7 mouse cellular contexts compared by ENCODE assay signal in the genomic region with DNA sequence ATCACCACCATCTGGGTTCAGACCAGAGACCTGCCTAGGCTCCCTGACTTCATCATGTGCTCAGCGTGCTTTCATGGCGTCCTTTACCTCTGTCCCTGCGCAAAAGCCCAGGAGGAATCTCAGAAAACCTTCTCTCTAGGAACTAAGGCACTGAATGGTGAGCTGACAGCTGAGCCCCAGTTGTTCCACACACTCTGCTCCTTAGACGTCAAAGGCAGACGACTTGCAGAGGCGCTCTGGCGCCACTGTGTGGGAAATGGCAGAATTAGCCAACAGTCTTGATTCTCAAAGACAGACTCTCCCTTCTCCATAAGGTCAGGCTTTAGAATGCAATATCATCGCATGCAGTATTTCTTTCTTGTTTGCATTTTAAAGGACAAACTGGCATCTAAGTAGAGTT. TPM values are rescaled to one million over a fixed set of nuclear protein-coding genes. Genes with fewer than 3 reads are reported as not detected.
DNase-seq lines count a peak whose midpoint lies in the region; ATAC-seq and TF ChIP-seq lines count a peak whose summit lies in the region.

No protein-coding gene starts in this region.

- peak; percentile 79 to 94; a peak in 3 of 4 replicates for TF ChIP-seq CTCF in CH12.LX (conservative IDR thresholded peaks at IDR 0.05 in 1 of 2, IDR thresholded peaks at IDR 0.05 in 1 of 2; ENCODE audit: low read depth in 2 of 2, low read length in 2 of 2)

- DNase-seq in CH12.LX (ENCODE audit: extremely low read depth) = peak; percentile 58
- peak; percentile 36 for DNase-seq in fibroblast of lung, adult 2 months (ENCODE audit: low read depth)
- DNase-seq in hindbrain, embryonic 14.5 days (ENCODE audit: low spot score) = peak; percentile 84
- DNase-seq in layer of hippocampus, postnatal 14 days (ENCODE audit: low spot score in 2 of 2) = peak; percentile 27 to 52
- peak; percentile 67 for DNase-seq in lung, postnatal 36 days
- DNase-seq in right cerebral cortex, adult 2 months (ENCODE audit: low spot score in 2 of 2) = peak; percentile 60 to 67

- peak; percentile 94 for TF ChIP-seq RAD21 in CH12.LX (IDR thresholded peaks at IDR 0.05; ENCODE audit: low read depth, low read length)

- H3K4me2 ChIP-seq in CH12.LX (ENCODE audit: insufficient read depth, low read depth, poor library complexity, severe bottlenecking) = no peak overlapping the region
- no peak overlapping the region for H3K4me2 ChIP-seq in hindbrain, embryonic 14.5 days (replicated peaks)

- H3K4me1 ChIP-seq in CH12.LX (ENCODE audit: control insufficient read depth in 1 of 2, insufficient read depth in 2 of 2) = 0 out of 4 replicates have a peak, but pooled peaks cover 0 to 3% of the 10 kb centered on the region in 2 experiments
- H3K4me1 ChIP-seq in hindbrain, embryonic 14.5 days (replicated peaks; ENCODE audit: control insufficient read depth, insufficient read depth, low read length) = no peaks in the 10 kb centered on the region

- no peak overlapping the region for H3K27ac ChIP-seq in CH12.LX (ENCODE audit: insufficient read depth, low read depth)
- no peak overlapping the region for H3K27ac ChIP-seq in hindbrain, embryonic 14.5 days

- no peaks in the 10 kb centered on the region for H3K9me3 ChIP-seq in CH12.LX (replicated peaks; ENCODE audit: low read length)
- no peaks in the 10 kb centered on the region for H3K9me3 ChIP-seq in hindbrain, embryonic 14.5 days (ENCODE audit: control insufficient read depth, low read length)

- no peak for TF ChIP-seq EP300 in CH12.LX (IDR thresholded peaks at IDR 0.05; ENCODE audit: low read length)

- in situ Hi-C loops in CH12.LX (cut with MboI; ENCODE audit: low pct_ligation_motif_present, low pct_unique_long_range_greater_than_20kb, low sequenced_read_pairs) = loop anchor here (5.0 kb wide), 1 partner anchor 32 kb away; the partner anchor contains the start of gene Zfp691

- 16% methylated on average over 8 of the region's 8 CpGs for WGBS in hindbrain, embryonic 14.5 days

- ATAC-seq in activated CD4-positive, CD25-positive, alpha-beta regulatory T cell, adult 4 months = peak; percentile 28
- ATAC-seq in hindbrain, embryonic 14.5 days (ENCODE audit: low FRiP score) = peak; percentile 61; the same call in 1 of the 2 replicates

- no peak overlapping the region for H3K9ac ChIP-seq in CH12.LX (ENCODE audit: insufficient read depth, low read depth)
- no peak overlapping the region for H3K9ac ChIP-seq in hindbrain, embryonic 14.5 days

- no peaks in the 10 kb centered on the region for H3K79me2 ChIP-seq in CH12.LX (replicated peaks; ENCODE audit: control insufficient read depth, extremely low read depth, insufficient read depth, poor library complexity, severe bottlenecking)

- dilution Hi-C loops in CH12.LX (cut with MboI; ENCODE audit: extremely low pct_ligation_motif_present, extremely low pct_unique_long_range_greater_than_20kb, low sequenced_read_pairs) = no loop called here

- TF ChIP-seq POLR2A in CH12.LX (IDR thresholded peaks at IDR 0.05; ENCODE audit: low read depth, low read length) = no peak

- peaks cover 0 to 8% of the 10 kb centered on the region in 2 experiments for H3K36me3 ChIP-seq in CH12.LX (replicated peaks in 1 of 2; ENCODE audit: control insufficient read depth in 1 of 2, insufficient read depth in 1 of 2, low read length in 1 of 2)
- H3K36me3 ChIP-seq in hindbrain, embryonic 14.5 days (replicated peaks; ENCODE audit: control insufficient read depth, insufficient read depth) = peaks cover 13% of the 10 kb centered on the region

- H3K27me3 ChIP-seq in CH12.LX (replicated peaks) = peaks cover 2% of the 10 kb centered on the region
- H3K27me3 ChIP-seq in hindbrain, embryonic 14.5 days (ENCODE audit: control insufficient read depth, insufficient read depth, low read length) = no peaks in the 10 kb centered on the region

- no peak overlapping the region for H3K4me3 ChIP-seq in CH12.LX (replicated peaks in 1 of 3; ENCODE audit: low read depth in 2 of 3, low read length in 2 of 3, poor library complexity in 1 of 3)
- H3K4me3 ChIP-seq in hindbrain, embryonic 14.5 days (replicated peaks; ENCODE audit: low read length) = no peak overlapping the region

TF ChIP-seq in CH12.LX, 34 proteins besides CTCF, POLR2A, EP300 and RAD21:
- TF ChIP-seq ELF1 (IDR thresholded peaks at IDR 0.05; ENCODE audit: low read depth, low read length) = no peak
- TF ChIP-seq SMC3 (IDR thresholded peaks at IDR 0.05; ENCODE audit: low read depth, low read length) = peak; percentile 89
- TF ChIP-seq ZC3H11A (IDR thresholded peaks at IDR 0.05; ENCODE audit: low read depth, low read length) = peak; percentile 9; the same call in 1 of the 2 replicates
TF ChIP-seq in CH12.LX: peak in this region for 2.

RNA-seq across cellular contexts. Expression of gene Svbp, which starts 9.6 kb away (rescaled TPM):
- total RNA-seq in CH12.LX (2012; rRNA removed) (15.8 and 16.2 TPM in 2 replicates), CH12.LX (2014; rRNA removed) (15.5 and 15.7 TPM in 2 replicates)
- 21.8 and 23.5 TPM in 2 replicates for polyA plus RNA-seq in CH12.LX (2012; ENCODE audit: insufficient read length, low read depth)
- 10 to 100 TPM; 63.6 to 67.8 TPM for polyA plus RNA-seq in activated CD4-positive, CD25-positive, alpha-beta regulatory T cell, adult 4 months (2017; shearing (Covaris generic))
- 221 and 251 TPM in 2 replicates for polyA plus RNA-seq in hindbrain, embryonic 14.5 days (2014; fragmentation: Nextera tagmentation; extraction: Ambion mirVana)
- total RNA-seq in layer of hippocampus, postnatal 14 days (2021) = 10 to 100 TPM; 21.1 to 25.3 TPM

RNA-seq across cellular contexts. Expression of gene Tmem269, which starts 13.3 kb away (rescaled TPM):
- total RNA-seq in CH12.LX (2012; rRNA removed) (not detected in 2 replicates), CH12.LX (2014; rRNA removed) (0.16 TPM in 1 of 2 replicates, not detected in the other)
- 0.18 TPM in 1 of 2 replicates, not detected in the other for polyA plus RNA-seq in CH12.LX (2012; ENCODE audit: insufficient read length, low read depth)
- under 1 TPM in 1 of 2 experiments, not detected in 1; 0.26 TPM for polyA plus RNA-seq in activated CD4-positive, CD25-positive, alpha-beta regulatory T cell, adult 4 months (2017; shearing (Covaris generic))
- 0.25 TPM in 1 of 2 replicates, not detected in the other for polyA plus RNA-seq in hindbrain, embryonic 14.5 days (2014; fragmentation: Nextera tagmentation; extraction: Ambion mirVana)
- under 1 TPM; 0.30 to 0.45 TPM for total RNA-seq in layer of hippocampus, postnatal 14 days (2021)

RNA-seq across cellular contexts. Expression of gene Ermap, which starts 14.9 kb away (rescaled TPM):
- total RNA-seq in CH12.LX (2012; rRNA removed) = not detected in 2 replicates
- total RNA-seq in CH12.LX (2014; rRNA removed) = not detected in 2 replicates
- polyA plus RNA-seq in CH12.LX (2012; ENCODE audit: insufficient read length, low read depth) = 0.23 TPM in 1 of 2 replicates, not detected in the other
- polyA plus RNA-seq in activated CD4-positive, CD25-positive, alpha-beta regulatory T cell, adult 4 months (2017; shearing (Covaris generic)) = 1 to 10 TPM in 1 of 2 experiments, not detected in 1; 1.1 TPM
- 0.77 and 2.5 TPM in 2 replicates for polyA plus RNA-seq in hindbrain, embryonic 14.5 days (2014; fragmentation: Nextera tagmentation; extraction: Ambion mirVana)
- under 1 TPM; 0.28 to 0.31 TPM for total RNA-seq in layer of hippocampus, postnatal 14 days (2021)

RNA-seq across cellular contexts. Expression of gene AU022252, which starts 27.8 kb away (rescaled TPM):
- total RNA-seq in CH12.LX (2012; rRNA removed) (7.5 and 8.7 TPM in 2 replicates), CH12.LX (2014; rRNA removed) (12.7 and 13.5 TPM in 2 replicates)
- 15.4 and 18.8 TPM in 2 replicates for polyA plus RNA-seq in CH12.LX (2012; ENCODE audit: insufficient read length, low read depth)
- 1 to 10 TPM; 8.0 to 9.2 TPM for polyA plus RNA-seq in activated CD4-positive, CD25-positive, alpha-beta regulatory T cell, adult 4 months (2017; shearing (Covaris generic))
- 26.3 and 28.2 TPM in 2 replicates for polyA plus RNA-seq in hindbrain, embryonic 14.5 days (2014; fragmentation: Nextera tagmentation; extraction: Ambion mirVana)
- total RNA-seq in layer of hippocampus, postnatal 14 days (2021) = 10 to 100 TPM; 32.4 to 33.2 TPM

RNA-seq across cellular contexts. Expression of gene P3h1, which starts 28.0 kb away (rescaled TPM):
- total RNA-seq in CH12.LX (2012; rRNA removed) = 11.3 and 14.8 TPM in 2 replicates
- total RNA-seq in CH12.LX (2014; rRNA removed) = 27.1 and 29.2 TPM in 2 replicates
- 31.6 and 32.0 TPM in 2 replicates for polyA plus RNA-seq in CH12.LX (2012; ENCODE audit: insufficient read length, low read depth)
- 1 to 10 TPM; 1.1 to 1.6 TPM for polyA plus RNA-seq in activated CD4-positive, CD25-positive, alpha-beta regulatory T cell, adult 4 months (2017; shearing (Covaris generic))
- 10.9 and 12.7 TPM in 2 replicates for polyA plus RNA-seq in hindbrain, embryonic 14.5 days (2014; fragmentation: Nextera tagmentation; extraction: Ambion mirVana)
- 1 to 10 TPM; 9.4 to 9.5 TPM for total RNA-seq in layer of hippocampus, postnatal 14 days (2021)
